Mouse (Mus musculus) ES-Bruce4 (cell line): ENCODE results near the gene Gjc3. TPM values are rescaled to one million over a fixed set of nuclear protein-coding genes. Genes with fewer than 3 reads are reported as not detected.
"Not testable (repeated sequence)": the region's sequence is repeated elsewhere in the genome, so short reads cannot be mapped to it uniquely, and the experiment has no call there.

Experiments
- H3K27ac ChIP-seq: 2 replicates; pipeline ENCODE4 v1.5.1; 2012; ENCODE audit warnings: low read length, inconsistent platforms; ENCODE audit not compliant: insufficient read depth
- H3K27me3 ChIP-seq: 2 replicates; pipeline ENCODE4 v1.6.1; 2012; ENCODE audit warnings: mild to moderate bottlenecking, low read length, inconsistent platforms; ENCODE audit not compliant: control insufficient read depth, poor library complexity, insufficient read depth, severe bottlenecking
- H3K36me3 ChIP-seq: 2 replicates; pipeline ENCODE4 v1.6.1; 2012; ENCODE audit warnings: inconsistent platforms, mild to moderate bottlenecking, low read length, moderate library complexity; ENCODE audit not compliant: control insufficient read depth, poor library complexity, insufficient read depth, severe bottlenecking
- H3K4me1 ChIP-seq: one replicate; pipeline ENCODE4 v1.8.1; 2011; ENCODE audit warnings: low read length; ENCODE audit not compliant: control insufficient read depth, insufficient read depth
- H3K4me3 ChIP-seq: 2 replicates; pipeline ENCODE4 v1.5.1; 2011; ENCODE audit warnings: low read depth, mild to moderate bottlenecking, low read length
- H3K9ac ChIP-seq: 2 replicates; pipeline ENCODE4 v1.6.1; 2012; ENCODE audit warnings: low read depth, mild to moderate bottlenecking, inconsistent platforms; ENCODE audit not compliant: poor library complexity, severe bottlenecking
- H3K9me3 ChIP-seq: replicated peaks from 2 replicates; pipeline ENCODE4 v1.6.1; 2012; ENCODE audit warnings: mild to moderate bottlenecking, low read length, inconsistent platforms; ENCODE audit not compliant: control insufficient read depth, poor library complexity, insufficient read depth, severe bottlenecking
- CTCF ChIP-seq: IDR thresholded peaks from one replicate; pipeline ENCODE4 v1.8.1; 2011; ENCODE audit warnings: low read depth, low read length
- EP300 ChIP-seq: IDR thresholded peaks from 2 replicates; pipeline ENCODE4 v1.6.1; 2011; ENCODE audit warnings: low read depth, low read length; ENCODE audit not compliant: insufficient read depth
- POLR2A ChIP-seq: IDR thresholded peaks from one replicate; pipeline ENCODE4 v1.8.1; 2011; ENCODE audit warnings: low read length; ENCODE audit not compliant: insufficient read depth
- polyA plus RNA-seq: library from polyadenylated mRNA; stranded (reverse); fragments of >200 nt; gene quantifications from 2 replicates; pipeline ENCODE4 v1.2.4, GENCODE M21; 2011; ENCODE audit warnings: low read depth; ENCODE audit not compliant: missing spikeins, insufficient read depth, insufficient read length

The Gjc3 gene
- polyA plus RNA-seq, 1 experiment = not detected

DNA sequence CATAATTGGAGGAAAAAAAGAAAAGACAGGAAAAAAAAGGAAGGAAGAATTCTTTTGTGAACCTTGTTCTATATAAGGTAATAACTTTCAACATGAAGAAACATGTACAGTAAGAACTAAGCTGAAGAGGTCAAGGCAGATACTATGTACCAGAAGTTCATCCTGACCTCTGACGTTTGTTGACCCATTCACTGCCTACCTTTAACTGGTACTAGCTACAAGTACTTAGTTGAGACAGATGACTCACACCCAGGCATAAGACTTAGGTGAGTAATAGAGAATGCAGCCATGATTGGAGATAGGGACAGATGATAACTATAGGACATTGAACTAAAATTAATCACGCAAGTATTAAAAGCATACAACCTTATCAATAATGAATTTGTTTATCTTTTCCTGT, 26.4 kb downstream of the Gjc3 start:
- no peaks in the 10 kb centered on the region; the same call in 1 of the 2 replicates for H3K36me3 ChIP-seq
- H3K9ac ChIP-seq = no peak overlapping the region
- H3K27ac ChIP-seq = no peak overlapping the region
- no peak overlapping the region for H3K4me3 ChIP-seq
- no peaks in the 10 kb centered on the region for H3K27me3 ChIP-seq
- TF ChIP-seq POLR2A = no peak
- TF ChIP-seq CTCF = no peak
- no peaks in the 10 kb centered on the region for H3K4me1 ChIP-seq
- 0 out of 2 replicates have a peak, but pooled peaks cover 3% of the 10 kb centered on the region for H3K9me3 ChIP-seq

DNA sequence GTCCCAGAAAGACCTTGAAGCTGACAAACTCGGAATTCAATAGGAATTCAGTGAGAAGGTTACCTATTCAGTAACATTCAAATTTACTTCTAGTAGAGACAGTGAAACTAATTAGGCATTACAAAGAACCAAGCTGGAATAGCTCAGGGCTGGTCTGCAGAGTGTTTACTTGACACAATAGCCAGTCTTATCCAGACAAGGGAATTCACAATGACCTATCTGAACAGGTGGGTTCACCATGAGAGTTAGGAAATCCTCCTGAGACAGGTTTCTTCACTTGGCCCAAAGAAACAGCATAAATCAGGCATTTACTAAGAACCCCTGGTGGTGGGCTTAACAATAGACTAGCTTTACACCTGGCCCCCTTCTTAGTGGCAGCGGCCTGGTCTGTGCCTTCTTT, 29.0 kb downstream of the Gjc3 start:
- not testable (repeated sequence) for H3K4me1 ChIP-seq, H3K9me3 ChIP-seq, H3K36me3 ChIP-seq, H3K9ac ChIP-seq, H3K4me3 ChIP-seq, H3K27me3 ChIP-seq
- 0 out of 2 replicates have a peak, but pooled peaks have one; percentile 28 for TF ChIP-seq EP300
- peak overlapping the region; percentile 97; the same call in 1 of the 2 replicates for H3K27ac ChIP-seq

DNA sequence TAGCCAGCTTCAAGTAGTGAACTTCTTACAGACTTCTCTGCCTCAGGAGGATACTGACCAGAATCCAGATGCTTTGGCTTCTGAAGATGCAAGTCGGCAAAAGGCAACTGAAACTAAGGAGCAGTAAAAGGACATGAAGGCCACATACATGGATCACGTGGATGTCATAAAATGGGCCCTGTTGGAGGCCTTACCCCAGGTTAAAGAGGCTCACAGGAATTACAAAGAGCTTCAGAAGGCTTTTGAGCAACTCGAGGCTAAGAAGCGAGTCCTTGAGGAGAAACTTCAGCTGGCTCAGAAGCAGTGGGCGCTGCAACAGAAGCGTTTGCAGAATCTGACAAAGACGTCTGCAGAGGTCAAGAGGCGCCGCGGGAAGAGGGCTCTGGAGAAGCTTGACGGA, 34.5 kb downstream of the Gjc3 start:
- H3K4me1 ChIP-seq = no peaks in the 10 kb centered on the region
- H3K4me3 ChIP-seq = no peak overlapping the region
- H3K27me3 ChIP-seq = no peaks in the 10 kb centered on the region
- H3K9me3 ChIP-seq = 0 out of 2 replicates have a peak, but pooled peaks cover 3% of the 10 kb centered on the region
- H3K36me3 ChIP-seq = no peaks in the 10 kb centered on the region; the same call in 1 of the 2 replicates
- no peak overlapping the region for H3K27ac ChIP-seq
- TF ChIP-seq EP300 = no peak
- no peak for TF ChIP-seq CTCF
- TF ChIP-seq POLR2A = no peak
- H3K9ac ChIP-seq = no peak overlapping the region

DNA sequence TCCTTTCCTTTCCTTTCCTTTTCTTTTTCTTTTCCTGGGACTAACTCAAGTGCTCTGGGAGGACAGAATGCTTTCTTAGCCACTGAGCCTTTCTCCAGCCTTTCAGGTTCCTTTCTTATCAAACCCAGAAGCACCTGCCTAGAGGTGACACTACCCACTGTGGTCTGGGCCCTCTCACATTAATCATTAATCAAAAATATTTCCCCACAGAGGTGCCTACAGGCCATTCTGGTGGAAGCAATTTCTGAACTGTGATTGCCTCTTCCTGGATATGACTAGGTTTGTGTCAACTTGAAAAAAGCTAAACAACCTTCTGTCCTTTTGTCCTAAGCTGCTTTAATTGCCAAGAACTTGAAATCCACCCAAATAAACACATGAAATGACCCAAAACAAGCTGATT, 40.7 kb downstream of the Gjc3 start:
- H3K27ac ChIP-seq = no peak overlapping the region
- no peaks in the 10 kb centered on the region for H3K36me3 ChIP-seq
- H3K4me1 ChIP-seq = no peaks in the 10 kb centered on the region
- TF ChIP-seq POLR2A = no peak
- no peak for TF ChIP-seq CTCF
- no peak for TF ChIP-seq EP300
- no peak overlapping the region for H3K9ac ChIP-seq
- H3K27me3 ChIP-seq = no peaks in the 10 kb centered on the region
- H3K9me3 ChIP-seq = no peaks in the 10 kb centered on the region
- no peak overlapping the region for H3K4me3 ChIP-seq

DNA sequence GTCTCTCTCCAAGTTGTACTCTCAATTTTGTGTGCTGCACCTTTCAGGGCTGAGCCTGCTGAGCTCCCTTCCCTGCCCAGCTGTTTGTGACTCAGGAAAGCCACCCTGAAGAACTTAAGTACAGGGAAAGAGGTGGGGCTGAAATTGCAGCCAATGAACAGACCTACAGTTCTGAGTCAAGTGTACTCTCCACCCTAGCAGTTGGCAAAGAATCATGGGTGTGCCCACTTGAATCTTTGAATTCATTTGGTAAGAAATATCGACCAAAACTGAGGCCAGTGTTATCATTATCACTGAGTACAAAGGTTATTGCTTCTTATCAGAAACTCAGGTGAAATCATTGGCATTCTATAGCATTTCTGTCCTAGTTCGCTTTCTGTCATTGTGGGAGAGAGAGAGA, 41.4 kb downstream of the Gjc3 start, which contains the start of gene Cyp3a13:
Gene Cyp3a13 (minus strand): TSS at position 88 of the 400 bp plus-strand sequence.
- TF ChIP-seq POLR2A (no peak), CTCF (no peak), EP300 (no peak)
- H3K9me3 ChIP-seq = no peaks in the 10 kb centered on the region
- no peaks in the 10 kb centered on the region for H3K36me3 ChIP-seq
- H3K9ac ChIP-seq = no peak within 1 kb of the TSS
- H3K27me3 ChIP-seq = no peaks in the 10 kb centered on the region
- H3K27ac ChIP-seq = no peak within 1 kb of the TSS
- H3K4me1 ChIP-seq = no peaks in the 10 kb centered on the region
- H3K4me3 ChIP-seq = no peak within 1 kb of the TSS

DNA sequence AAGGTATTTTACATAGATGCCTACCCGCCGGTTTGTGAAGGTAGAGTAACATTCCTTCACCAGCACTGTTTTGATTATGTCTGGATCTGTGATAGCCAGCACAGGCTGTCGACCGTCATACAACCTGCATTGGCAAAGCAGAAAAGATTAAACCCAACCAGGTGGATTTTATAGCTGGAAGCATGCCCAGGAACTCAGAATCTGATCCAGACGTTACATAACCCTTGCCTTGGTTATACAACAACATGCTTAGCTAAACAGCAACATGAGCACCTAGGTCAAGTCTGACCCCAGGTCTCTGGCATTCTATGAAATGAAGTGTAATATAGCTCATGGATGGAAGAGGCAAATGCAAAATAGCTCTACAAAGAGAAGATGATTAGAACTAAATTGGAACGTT, 47.3 kb downstream of the Gjc3 start:
- no peak overlapping the region for H3K9ac ChIP-seq
- H3K27me3 ChIP-seq = no peaks in the 10 kb centered on the region
- H3K4me1 ChIP-seq = no peaks in the 10 kb centered on the region
- H3K27ac ChIP-seq = no peak overlapping the region
- no peak for TF ChIP-seq EP300
- no peaks in the 10 kb centered on the region for H3K9me3 ChIP-seq
- no peaks in the 10 kb centered on the region for H3K36me3 ChIP-seq
- no peak overlapping the region for H3K4me3 ChIP-seq
